Mouse (Mus musculus): ENCODE results near the gene Fgd3. TPM values are rescaled to one million over a fixed set of nuclear protein-coding genes. Genes with fewer than 3 reads are reported as not detected.

Fgd3 gene
- polyA plus RNA-seq, 1 experiment from 2014 or later: 0.37 TPM

GRCm38 (mm10) chr13:49215128-49215503, 105.0 kb downstream of the Fgd3 start:
- H3K27me3 ChIP-seq (replicated peaks; ENCODE audit: insufficient read depth, low read length): no peaks in the 10 kb centered on the region
- no peak for DNase-seq (ENCODE audit: low spot score)
- ATAC-seq: no peak
- H3K9me3 ChIP-seq (ENCODE audit: low read length): no peaks in the 10 kb centered on the region
- peak overlapping the region; percentile 86 for H3K4me3 ChIP-seq (ENCODE audit: low read depth, low read length)
- WGBS: 8% methylated on average over 5 of the region's 5 CpGs
- H3K36me3 ChIP-seq (ENCODE audit: insufficient read depth, low read length): no peaks in the 10 kb centered on the region
- peak overlapping the region; percentile 89 for H3K27ac ChIP-seq (ENCODE audit: low read length)
- TF ChIP-seq EP300 (IDR thresholded peaks at IDR 0.05): no peak
- no peak for TF ChIP-seq CTCF (IDR thresholded peaks at IDR 0.05)
- peaks cover 15% of the 10 kb centered on the region; the same call in 1 of the 2 replicates for H3K4me1 ChIP-seq (ENCODE audit: insufficient read depth, low read depth, low read length)
- H3K9ac ChIP-seq (replicated peaks; ENCODE audit: low read depth): peak overlapping the region; percentile 83
- peak overlapping the region; percentile 83 for H3K4me2 ChIP-seq (replicated peaks; ENCODE audit: low read depth, low read length)

DNA sequence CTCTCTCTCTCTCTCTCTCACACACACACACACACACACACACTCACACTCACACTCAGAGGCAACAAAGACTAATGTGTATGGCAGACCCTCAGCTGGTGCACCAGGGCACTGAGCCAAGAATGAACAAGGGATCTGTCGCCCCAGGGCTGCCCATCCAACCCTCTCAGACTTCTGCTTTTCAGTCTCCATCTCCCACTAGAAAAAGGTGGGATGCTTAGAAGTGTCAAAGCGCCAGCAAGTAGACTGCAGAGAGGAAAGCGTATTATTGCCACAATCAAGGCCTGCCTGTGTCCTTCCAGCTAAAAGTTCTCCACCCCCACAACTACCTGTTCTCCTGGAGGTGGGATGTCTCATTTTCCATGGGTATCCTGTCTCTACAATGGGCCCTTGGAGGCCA, 105.7 kb downstream of the Fgd3 start:
- DNase-seq (ENCODE audit: low spot score) (no peak), ATAC-seq (no peak)
- TF ChIP-seq EP300 (IDR thresholded peaks at IDR 0.05): no peak
- Histone ChIP-seq H3K27me3 (replicated peaks; ENCODE audit: insufficient read depth, low read length) (no peaks in the 10 kb centered on the region), H3K9ac (replicated peaks; ENCODE audit: low read depth) (no peak overlapping the region; the same call in 1 of the 2 replicates), H3K4me3 (ENCODE audit: low read depth, low read length) (no peak overlapping the region), H3K36me3 (ENCODE audit: insufficient read depth, low read length) (no peaks in the 10 kb centered on the region), H3K4me2 (replicated peaks; ENCODE audit: low read depth, low read length) (peak overlapping the region; percentile 83; the same call in 1 of the 2 replicates), H3K4me1 (ENCODE audit: insufficient read depth, low read depth, low read length) (peaks cover 15% of the 10 kb centered on the region; the same call in 1 of the 2 replicates), H3K27ac (ENCODE audit: low read length) (no peak overlapping the region), H3K9me3 (ENCODE audit: low read length) (no peaks in the 10 kb centered on the region)
- WGBS: 64% methylated on average over 3 of the region's 3 CpGs

GRCm38 (mm10) chr13:49213531-49213932, 106.6 kb downstream of the Fgd3 start:
- no peak overlapping the region for H3K4me2 ChIP-seq (replicated peaks; ENCODE audit: low read depth, low read length)
- no peak overlapping the region for H3K9ac ChIP-seq (replicated peaks; ENCODE audit: low read depth)
- H3K36me3 ChIP-seq (ENCODE audit: insufficient read depth, low read length): no peaks in the 10 kb centered on the region
- ATAC-seq (peak; percentile 34), DNase-seq (ENCODE audit: low spot score) (peak; percentile 69)
- H3K4me1 ChIP-seq (ENCODE audit: insufficient read depth, low read depth, low read length): peaks cover 15% of the 10 kb centered on the region; the same call in 1 of the 2 replicates
- H3K27ac ChIP-seq (ENCODE audit: low read length): peak overlapping the region; percentile 68
- no peaks in the 10 kb centered on the region for H3K27me3 ChIP-seq (replicated peaks; ENCODE audit: insufficient read depth, low read length)
- H3K4me3 ChIP-seq (ENCODE audit: low read depth, low read length): no peak overlapping the region
- 45% methylated on average over 4 of the region's 4 CpGs for WGBS
- TF ChIP-seq CTCF (IDR thresholded peaks at IDR 0.05) (no peak), EP300 (IDR thresholded peaks at IDR 0.05) (no peak)
- H3K9me3 ChIP-seq (ENCODE audit: low read length): no peaks in the 10 kb centered on the region

DNA sequence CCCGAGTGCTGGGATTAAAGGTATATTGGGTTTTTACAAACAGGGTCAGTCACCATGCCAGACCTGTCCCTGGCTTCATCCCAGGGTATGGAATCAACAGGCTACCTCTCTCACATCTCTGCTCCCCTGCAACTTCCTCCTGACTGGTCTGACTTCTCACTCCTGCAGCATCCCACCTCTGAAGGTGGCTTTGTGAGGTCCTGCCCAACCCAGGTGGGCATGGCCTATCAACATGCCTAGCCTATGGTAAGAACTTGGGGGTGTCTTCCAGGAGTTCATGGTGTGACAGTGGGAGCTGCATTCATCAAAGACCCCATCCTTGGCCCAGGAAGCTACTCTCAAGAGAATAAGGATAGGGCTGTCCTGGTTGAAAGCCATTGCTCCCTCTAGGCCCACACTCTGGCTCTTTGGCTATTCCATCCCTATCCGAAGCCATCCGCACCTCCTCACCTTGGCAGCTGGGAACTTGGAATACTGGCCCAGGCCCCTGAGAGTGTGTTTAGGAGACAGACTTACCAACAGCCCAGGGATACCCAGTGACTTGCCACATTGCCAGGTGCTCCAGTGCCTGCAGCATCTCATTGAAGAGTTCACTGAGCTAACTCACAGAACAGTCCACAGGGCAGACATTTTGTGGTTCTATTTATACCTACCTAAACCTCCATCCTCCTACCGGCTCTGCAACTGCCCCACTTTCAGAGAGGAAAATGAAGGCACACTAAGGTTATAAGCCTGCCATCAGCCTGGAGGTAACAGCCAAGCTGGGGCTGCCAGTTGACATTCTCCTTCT, 107.2 kb downstream of the Fgd3 start:
- no peak overlapping the region for H3K4me3 ChIP-seq (ENCODE audit: low read depth, low read length)
- no peak for ATAC-seq
- H3K4me1 ChIP-seq (ENCODE audit: insufficient read depth, low read depth, low read length): peaks cover 15% of the 10 kb centered on the region; the same call in 1 of the 2 replicates
- H3K9me3 ChIP-seq (ENCODE audit: low read length): no peaks in the 10 kb centered on the region
- H3K9ac ChIP-seq (replicated peaks; ENCODE audit: low read depth): no peak overlapping the region
- H3K36me3 ChIP-seq (ENCODE audit: insufficient read depth, low read length): no peaks in the 10 kb centered on the region
- WGBS: 86% methylated on average over 4 of the region's 4 CpGs
- H3K4me2 ChIP-seq (replicated peaks; ENCODE audit: low read depth, low read length): no peak overlapping the region
- H3K27ac ChIP-seq (ENCODE audit: low read length): peak overlapping the region; percentile 52
- TF ChIP-seq EP300 (IDR thresholded peaks at IDR 0.05) (no peak), CTCF (IDR thresholded peaks at IDR 0.05) (no peak)
- no peak for DNase-seq (ENCODE audit: low spot score)
- H3K27me3 ChIP-seq (replicated peaks; ENCODE audit: insufficient read depth, low read length): no peaks in the 10 kb centered on the region

Other genes starting within 250 kb of the Fgd3 start
- gene Wnk2, start 172.3 kb downstream of the Fgd3 start, polyA plus RNA-seq (2015; fragmentation: Nextera tagmentation; extraction: Ambion mirVana): 0.36 and 0.39 TPM in 2 replicates
- 66.3 and 72.0 TPM in 2 replicates for gene Ninj1, start 132.8 kb downstream of the Fgd3 start, polyA plus RNA-seq (2015; fragmentation: Nextera tagmentation; extraction: Ambion mirVana)
- 90.4 and 112 TPM in 2 replicates for gene Card19, start 104.3 kb downstream of the Fgd3 start, polyA plus RNA-seq (2015; fragmentation: Nextera tagmentation; extraction: Ambion mirVana)
- gene Susd3, start 71.6 kb downstream of the Fgd3 start, polyA plus RNA-seq (2015; fragmentation: Nextera tagmentation; extraction: Ambion mirVana): 2.5 TPM in 2 replicates
- 32.5 and 40.2 TPM in 2 replicates for gene Bicd2, start 21.3 kb upstream of the Fgd3 start, polyA plus RNA-seq (2015; fragmentation: Nextera tagmentation; extraction: Ambion mirVana)
- gene Ippk, start 100.9 kb upstream of the Fgd3 start, polyA plus RNA-seq (2015; fragmentation: Nextera tagmentation; extraction: Ambion mirVana): 12.0 and 12.6 TPM in 2 replicates
- gene Tes3-ps, start 173.0 kb upstream of the Fgd3 start, polyA plus RNA-seq (2015; fragmentation: Nextera tagmentation; extraction: Ambion mirVana): 0.35 and 0.49 TPM in 2 replicates
- gene Ecm2, start 184.5 kb upstream of the Fgd3 start, polyA plus RNA-seq (2015; fragmentation: Nextera tagmentation; extraction: Ambion mirVana): 3.1 and 3.6 TPM in 2 replicates
- gene Aspn, start 224.1 kb upstream of the Fgd3 start, polyA plus RNA-seq (2015; fragmentation: Nextera tagmentation; extraction: Ambion mirVana): 102 and 115 TPM in 2 replicates

Measured in lung, postnatal 0 days (tissue).